Mouse (Mus musculus): Measurements from ENCODE around the gene Ndnf. TPM values are rescaled to one million over a fixed set of nuclear protein-coding genes. Genes with fewer than 3 reads are reported as not detected.

Ndnf gene
- total and polyA plus RNA-seq, 3 experiments: under 0.01 to 0.03 TPM; not detected in 1

- no peak overlapping the region for H3K4me3 ChIP-seq (replicated peaks in 1 of 3; ENCODE audit: low read depth in 2 of 3, low read length in 2 of 3, poor library complexity in 1 of 3)
- DNase-seq (ENCODE audit: extremely low read depth): no peak
- no peak overlapping the region for H3K4me2 ChIP-seq (ENCODE audit: insufficient read depth, low read depth, poor library complexity, severe bottlenecking)
- H3K9ac ChIP-seq (ENCODE audit: insufficient read depth, low read depth): no peak overlapping the region
- dilution Hi-C loops (cut with MboI; ENCODE audit: extremely low pct_ligation_motif_present, extremely low pct_unique_long_range_greater_than_20kb, low sequenced_read_pairs) (no loop called here), in situ Hi-C loops (cut with MboI; ENCODE audit: low pct_ligation_motif_present, low pct_unique_long_range_greater_than_20kb, low sequenced_read_pairs) (loop anchor here (25.0 kb wide), 1 partner anchor 867 kb away; the partner anchor contains the start of gene Mad2l1)
- TF ChIP-seq MAX (IDR thresholded peaks at IDR 0.05; ENCODE audit: low read length): no peak
- TF ChIP-seq ETS1 (conservative IDR thresholded peaks at IDR 0.05; ENCODE audit: low read depth, low read length): no peak
- TF ChIP-seq MEF2A (IDR thresholded peaks at IDR 0.05; ENCODE audit: borderline replicate concordance, low read depth, low read length): no peak
- TF ChIP-seq CTCF (conservative IDR thresholded peaks at IDR 0.05 in 1 of 2, IDR thresholded peaks at IDR 0.05 in 1 of 2; ENCODE audit: low read depth in 2 of 2, low read length in 2 of 2): no peak
- TF ChIP-seq USF2 (conservative IDR thresholded peaks at IDR 0.05; ENCODE audit: low read depth, low read length): no peak
- no peak for TF ChIP-seq ZMIZ1 (IDR thresholded peaks at IDR 0.05; ENCODE audit: low read depth, low read length)
- no peak for TF ChIP-seq JUND (conservative IDR thresholded peaks at IDR 0.05; ENCODE audit: low read depth, low read length)
- no peak for TF ChIP-seq CHD1 (IDR thresholded peaks at IDR 0.05; ENCODE audit: low read depth, low read length)
- no peak for TF ChIP-seq IRF4 (IDR thresholded peaks at IDR 0.05; ENCODE audit: low read depth, low read length)
- TF ChIP-seq BHLHE40 (IDR thresholded peaks at IDR 0.05; ENCODE audit: low read depth, low read length): no peak
- TF ChIP-seq SMC3 (IDR thresholded peaks at IDR 0.05; ENCODE audit: low read depth, low read length): no peak
- TF ChIP-seq HCFC1 (IDR thresholded peaks at IDR 0.05; ENCODE audit: low read depth, low read length): no peak
- TF ChIP-seq ELF1 (IDR thresholded peaks at IDR 0.05; ENCODE audit: low read depth, low read length): no peak
- TF ChIP-seq SIN3A (IDR thresholded peaks at IDR 0.05; ENCODE audit: low read length): no peak
- TF ChIP-seq USF1 (IDR thresholded peaks at IDR 0.05; ENCODE audit: low read depth, low read length): no peak
- TF ChIP-seq POLR2A (IDR thresholded peaks at IDR 0.05; ENCODE audit: low read depth, low read length): no peak
- TF ChIP-seq ZNF384 (IDR thresholded peaks at IDR 0.05; ENCODE audit: low read depth, low read length): no peak
- TF ChIP-seq GABPA (IDR thresholded peaks at IDR 0.05; ENCODE audit: insufficient replicate concordance, low read depth, low read length): no peak
- TF ChIP-seq UBTF (IDR thresholded peaks at IDR 0.05; ENCODE audit: low read depth, low read length): no peak
- H3K36me3 ChIP-seq (replicated peaks in 1 of 2; ENCODE audit: control insufficient read depth in 1 of 2, insufficient read depth in 1 of 2, low read length in 1 of 2): no peaks in the 10 kb centered on the region
- no peaks in the 10 kb centered on the region for H3K79me2 ChIP-seq (replicated peaks; ENCODE audit: control insufficient read depth, extremely low read depth, insufficient read depth, poor library complexity, severe bottlenecking)
- peaks cover 6 to 22% of the 10 kb centered on the region in 2 experiments; a peak in 3 of 4 replicates for H3K4me1 ChIP-seq (ENCODE audit: control insufficient read depth in 1 of 2, insufficient read depth in 2 of 2)
- H3K27me3 ChIP-seq (replicated peaks): no peaks in the 10 kb centered on the region
- peaks cover 11% of the 10 kb centered on the region for H3K9me3 ChIP-seq (replicated peaks; ENCODE audit: low read length)
- H3K27ac ChIP-seq (ENCODE audit: insufficient read depth, low read depth): no peak overlapping the region
Measured at GRCm38 (mm10) chr6:65669971-65670370, 1.4 kb upstream of the Ndnf start.

GRCm38 (mm10) chr6:65670981-65671411 is 394 bp upstream of the Ndnf start:
- Histone ChIP-seq H3K9ac (ENCODE audit: insufficient read depth, low read depth) (no peak overlapping the region), H3K9me3 (replicated peaks; ENCODE audit: low read length) (peaks cover 11% of the 10 kb centered on the region), H3K27me3 (replicated peaks) (no peaks in the 10 kb centered on the region), H3K27ac (ENCODE audit: insufficient read depth, low read depth) (no peak overlapping the region), H3K36me3 (replicated peaks in 1 of 2; ENCODE audit: control insufficient read depth in 1 of 2, insufficient read depth in 1 of 2, low read length in 1 of 2) (no peaks in the 10 kb centered on the region), H3K4me3 (replicated peaks in 1 of 3; ENCODE audit: low read depth in 2 of 3, low read length in 2 of 3, poor library complexity in 1 of 3) (no peak overlapping the region), H3K4me2 (ENCODE audit: insufficient read depth, low read depth, poor library complexity, severe bottlenecking) (peak overlapping the region; percentile 12; the same call in 1 of the 2 replicates), H3K4me1 (ENCODE audit: control insufficient read depth in 1 of 2, insufficient read depth in 2 of 2) (peaks cover 6 to 14% of the 10 kb centered on the region in 2 experiments; a peak in 3 of 4 replicates), H3K79me2 (replicated peaks; ENCODE audit: control insufficient read depth, extremely low read depth, insufficient read depth, poor library complexity, severe bottlenecking) (no peaks in the 10 kb centered on the region)
- dilution Hi-C loops (cut with MboI; ENCODE audit: extremely low pct_ligation_motif_present, extremely low pct_unique_long_range_greater_than_20kb, low sequenced_read_pairs) (no loop called here), in situ Hi-C loops (cut with MboI; ENCODE audit: low pct_ligation_motif_present, low pct_unique_long_range_greater_than_20kb, low sequenced_read_pairs) (loop anchor here (25.0 kb wide), 1 partner anchor 866 kb away; the partner anchor contains the start of gene Mad2l1)
- DNase-seq (ENCODE audit: extremely low read depth): no peak
- TF ChIP-seq IRF4 (IDR thresholded peaks at IDR 0.05; ENCODE audit: low read depth, low read length): no peak
- no peak for TF ChIP-seq MAFK (IDR thresholded peaks at IDR 0.05; ENCODE audit: insufficient replicate concordance, low read length)
- TF ChIP-seq KAT2A (IDR thresholded peaks at IDR 0.05; ENCODE audit: insufficient replicate concordance, low read length): no peak
- no peak for TF ChIP-seq PAX5 (IDR thresholded peaks at IDR 0.05; ENCODE audit: low read length)
- no peak for TF ChIP-seq ELF1 (IDR thresholded peaks at IDR 0.05; ENCODE audit: low read depth, low read length)
- no peak for TF ChIP-seq USF1 (IDR thresholded peaks at IDR 0.05; ENCODE audit: low read depth, low read length)
- TF ChIP-seq RCOR1 (conservative IDR thresholded peaks at IDR 0.05; ENCODE audit: low read depth, low read length): no peak
- TF ChIP-seq TCF12 (IDR thresholded peaks at IDR 0.05; ENCODE audit: low read depth, low read length): no peak
- TF ChIP-seq BHLHE40 (IDR thresholded peaks at IDR 0.05; ENCODE audit: low read depth, low read length): no peak
